Mouse (Mus musculus) CD4-positive, CD25-positive, alpha-beta regulatory T cell, adult 2 months (primary cell): ENCODE data around the gene Ndufs5.

ENCODE experiments used
- DNase-seq: peaks from one replicate; pipeline ENCODE4 v3.0.0-alpha.2; 2012; ENCODE audit warnings: low read depth, low spot score

Gene Ndufs5

GRCm38 (mm10) chr4:123687025-123687781 lies 30.8 kb downstream of the Ndufs5 start:
- DNase-seq: peak; percentile 17

DNA sequence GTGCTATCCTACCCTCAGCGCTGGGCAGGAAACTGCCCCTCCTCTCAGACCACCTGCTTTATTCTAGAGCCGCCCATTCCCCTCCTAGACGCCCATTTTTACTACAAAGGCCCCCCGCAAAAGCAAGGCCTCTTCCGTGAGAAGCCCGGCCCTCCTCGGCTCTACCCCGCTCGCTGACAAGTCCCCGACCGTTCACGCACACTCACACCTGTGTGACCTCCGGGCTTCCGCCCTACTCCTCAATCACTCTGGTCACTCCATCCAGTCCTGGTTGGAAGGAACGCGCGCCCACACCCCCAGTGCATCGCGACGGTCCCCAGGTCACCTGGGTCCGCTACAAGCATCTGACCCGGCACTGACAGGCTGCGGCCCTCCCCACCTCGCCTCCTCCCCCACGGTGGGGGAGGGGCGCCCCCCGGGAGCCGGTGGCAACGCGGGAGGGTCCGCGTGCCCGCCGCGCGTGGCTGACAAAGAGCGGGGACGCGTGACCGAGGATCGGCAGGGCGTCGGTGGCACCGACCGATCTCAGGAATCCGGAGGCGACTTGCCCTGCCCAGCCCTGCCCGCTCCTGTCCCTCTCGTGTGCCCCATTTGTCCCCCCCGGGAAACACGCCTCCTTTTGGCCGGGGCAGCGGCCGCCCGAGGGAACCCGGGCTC lies 31.5 kb downstream of the Ndufs5 start:
- DNase-seq: peak; percentile 14

GRCm38 (mm10) chr4:123685506-123686242 lies 32.3 kb downstream of the Ndufs5 start:
- no peak for DNase-seq

- DNase-seq: no peak
Measured at GRCm38 (mm10) chr4:123685046-123685445, 33.0 kb downstream of the Ndufs5 start.

GRCm38 (mm10) chr4:123684260-123684659 lies 33.7 kb downstream of the Ndufs5 start, which contains the start of gene Macf1:
Gene Macf1, minus strand, starts transcription at chr4:123684360.
- no peak for DNase-seq

- DNase-seq: no peak
Measured at GRCm38 (mm10) chr4:123682291-123682690, 35.7 kb downstream of the Ndufs5 start.

DNA sequence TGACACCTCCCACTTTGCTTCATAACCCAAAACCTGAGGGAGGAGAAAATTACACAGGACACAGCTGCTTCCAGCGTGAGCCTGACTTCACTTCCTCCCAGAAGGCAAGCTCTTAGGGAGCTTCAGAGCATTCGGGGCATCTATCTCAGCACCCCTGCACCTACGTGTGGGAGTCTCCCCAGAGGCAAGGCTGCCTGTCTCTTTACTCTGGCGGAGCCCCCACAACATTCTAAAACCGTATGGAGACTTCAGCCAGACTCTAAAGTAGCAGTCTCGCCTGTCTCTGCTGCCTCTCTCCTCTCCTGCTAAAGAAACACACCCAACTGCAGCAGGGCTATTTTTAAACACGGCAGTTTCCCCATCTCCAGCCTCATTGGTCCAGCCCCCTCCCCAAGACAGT lies 37.0 kb downstream of the Ndufs5 start:
- DNase-seq: no peak

DNA sequence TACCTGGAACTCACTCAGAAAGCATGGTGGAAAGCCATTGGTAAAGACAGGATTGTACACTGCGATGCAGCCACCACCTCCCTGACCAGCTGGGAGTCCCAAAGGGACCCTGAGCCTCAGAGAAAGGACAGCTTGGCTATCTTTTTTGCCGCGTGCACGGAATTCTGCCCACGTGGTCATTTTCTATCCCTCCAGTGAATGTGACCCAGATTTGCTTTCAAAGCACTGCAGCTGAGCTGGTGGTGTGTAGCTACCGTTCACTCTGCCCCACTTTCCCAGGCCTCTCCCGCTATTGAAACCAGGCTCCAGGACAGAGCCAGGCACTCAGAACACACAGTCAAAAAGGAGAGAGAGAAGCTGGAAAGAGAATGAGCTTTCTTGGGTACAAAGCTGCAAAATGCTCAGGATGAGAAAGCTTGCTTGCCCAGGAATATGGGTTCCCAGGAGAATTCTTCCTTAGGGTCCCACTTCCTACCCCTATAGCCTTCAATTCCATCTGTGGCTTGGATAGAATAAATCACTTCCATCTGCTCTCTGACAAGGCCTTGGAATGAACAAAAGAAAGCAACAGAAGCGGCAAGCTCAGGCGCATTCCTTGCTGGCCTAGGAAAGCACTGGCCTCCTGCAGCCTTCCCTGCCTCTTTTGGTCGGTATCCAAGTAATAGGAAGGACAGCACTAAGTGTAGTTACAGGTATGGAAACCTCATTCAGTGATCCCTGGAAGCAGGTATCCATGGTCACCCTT lies 40.8 kb downstream of the Ndufs5 start:
- DNase-seq: no peak

DNA sequence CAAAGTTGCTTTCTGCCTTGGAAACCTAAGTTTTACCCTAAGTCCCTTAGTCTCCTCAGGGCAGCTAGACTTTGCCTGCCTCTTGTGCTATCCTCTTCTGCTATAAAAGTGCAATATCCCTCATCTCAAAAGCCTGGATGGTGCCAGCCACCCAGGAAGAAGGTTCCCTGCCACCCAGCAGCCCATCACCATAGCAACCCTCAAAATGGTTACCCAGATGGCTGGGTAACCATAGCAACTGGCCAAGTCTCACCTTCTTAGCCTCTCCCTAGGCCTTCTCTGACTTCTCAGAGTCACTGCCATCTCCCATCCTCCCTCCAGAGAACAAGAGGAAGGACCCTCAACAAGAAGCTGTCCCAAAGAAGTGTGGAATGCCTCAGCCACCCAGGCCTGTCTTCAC lies 47.4 kb downstream of the Ndufs5 start:
- no peak for DNase-seq

DNA sequence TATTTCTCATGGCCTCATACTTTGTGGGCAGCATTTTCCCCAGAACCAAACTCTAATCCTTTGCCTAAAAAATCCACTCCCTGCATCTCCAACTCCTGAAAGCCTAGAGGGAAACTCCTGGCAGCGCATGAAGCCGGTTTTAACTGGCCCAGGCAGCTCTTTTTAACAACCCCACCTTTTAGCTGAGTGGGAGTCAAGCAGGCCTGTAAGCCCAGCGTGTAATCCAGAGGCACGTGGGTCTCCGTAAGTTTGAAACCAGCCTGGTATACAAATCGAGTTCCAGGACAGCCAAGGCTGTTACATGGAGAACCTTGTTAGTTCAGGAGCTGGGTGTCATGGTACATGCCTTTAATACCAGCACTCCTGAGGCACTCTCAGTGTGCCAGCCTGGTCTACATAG lies 48.3 kb downstream of the Ndufs5 start:
- no peak for DNase-seq

GRCm38 (mm10) chr4:123667260-123667867 lies 50.6 kb downstream of the Ndufs5 start:
- DNase-seq: peak; percentile 82

GRCm38 (mm10) chr4:123666517-123666916 lies 51.5 kb downstream of the Ndufs5 start:
- no peak for DNase-seq

- no peak for DNase-seq
Measured at GRCm38 (mm10) chr4:123665681-123666278, 52.2 kb downstream of the Ndufs5 start.

GRCm38 (mm10) chr4:123664951-123665661 lies 52.9 kb downstream of the Ndufs5 start:
- no peak for DNase-seq

DNA sequence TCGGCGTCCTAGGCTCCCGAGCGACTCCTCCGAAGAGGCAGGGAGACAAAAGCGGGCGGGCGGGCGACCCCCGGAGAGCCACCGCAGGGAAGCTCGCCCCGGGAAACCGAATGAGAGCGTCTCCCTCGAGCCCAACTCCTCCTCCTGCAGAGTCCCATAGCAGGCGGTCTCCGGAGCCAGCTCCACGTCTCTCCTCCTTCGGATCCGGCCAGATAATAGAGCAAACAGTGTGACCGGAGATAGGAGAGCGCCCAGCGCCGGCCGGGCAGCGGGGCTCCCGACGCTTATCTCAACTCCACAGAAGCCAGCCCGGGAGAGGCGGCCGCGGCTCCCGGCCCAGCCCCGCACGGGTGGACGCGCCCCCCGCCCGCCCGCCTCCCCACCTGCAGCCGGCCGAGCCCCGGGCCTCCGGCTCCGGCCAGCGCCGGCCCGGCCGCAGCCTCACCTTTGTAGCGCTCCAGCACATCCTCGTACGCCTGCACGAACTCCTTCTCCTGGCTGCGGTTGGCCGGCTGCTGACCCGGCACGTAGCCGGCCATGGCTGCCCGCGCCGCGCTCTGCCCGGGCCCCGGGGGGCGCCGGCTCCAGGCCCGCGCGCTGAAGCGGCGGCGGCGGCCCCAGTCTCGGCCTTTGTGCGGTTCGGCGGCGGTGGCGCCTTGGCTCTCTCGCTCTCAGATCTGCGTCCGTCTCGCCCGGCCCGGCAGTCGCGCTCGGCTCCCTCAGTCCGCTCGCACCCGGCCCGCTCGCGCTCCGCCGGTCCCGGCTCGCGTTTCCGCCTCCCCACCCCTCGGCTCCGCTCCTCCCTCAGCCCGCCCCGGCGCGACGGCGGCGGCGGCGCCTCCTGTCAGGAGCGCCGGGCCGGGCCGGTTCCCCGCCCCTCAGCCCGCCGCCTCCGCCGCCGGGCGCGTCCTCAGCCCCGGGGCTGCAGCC lies 53.7 kb downstream of the Ndufs5 start:
- DNase-seq: peak; percentile 80

GRCm38 (mm10) chr4:123663688-123663965 lies 54.4 kb downstream of the Ndufs5 start:
- peak; percentile 28 for DNase-seq

- DNase-seq: peak; percentile 25
Measured at GRCm38 (mm10) chr4:123662914-123663687, 54.9 kb downstream of the Ndufs5 start.
